In genomic region chr17:15787036-15787435, GRCm38 (mm10) we compare ENCODE assay signal across 9 mouse cellular contexts. TPM values are rescaled to one million over a fixed set of nuclear protein-coding genes. Genes with fewer than 3 reads are reported as not detected.
DNase-seq lines count a peak whose midpoint lies in the region; ATAC-seq lines count a peak whose summit lies in the region.
"Had no signal": no experiment of that assay in that cellular context is flagged by ENCODE, and none has a peak within 500 bp of the region (broad histone marks: within the 10 kb centered on the region; RNA-seq: fewer than 3 reads in every experiment).

No protein-coding gene starts in this region.

- H3K27me3 ChIP-seq in kidney, embryonic 16.5 days (ENCODE audit: insufficient read depth, low read length) = no peaks in the 10 kb centered on the region
- H3K27me3 ChIP-seq: limb, embryonic 12.5 days had no signal

- no peaks in the 10 kb centered on the region for H3K36me3 ChIP-seq in kidney, embryonic 16.5 days (ENCODE audit: insufficient read depth, low read length)
- H3K36me3 ChIP-seq: limb, embryonic 12.5 days had no signal

- no peaks in the 10 kb centered on the region for H3K9me3 ChIP-seq in kidney, embryonic 16.5 days (ENCODE audit: low read length)
- H3K9me3 ChIP-seq: limb, embryonic 12.5 days had no signal

- H3K4me1 ChIP-seq in kidney, embryonic 16.5 days (ENCODE audit: insufficient read depth, low read length) = no peaks in the 10 kb centered on the region
- H3K4me1 ChIP-seq: limb, embryonic 12.5 days had no signal

- no peak overlapping the region for H3K4me3 ChIP-seq in kidney, embryonic 16.5 days (ENCODE audit: low read length)
- H3K4me3 ChIP-seq: limb, embryonic 12.5 days had no signal

- H3K4me2 ChIP-seq in kidney, embryonic 16.5 days (replicated peaks; ENCODE audit: low read depth, low read length) = no peak overlapping the region
- H3K4me2 ChIP-seq: limb, embryonic 12.5 days had no signal

- peak; percentile 42 for DNase-seq in adrenal gland, postnatal 10 days
- no peak for DNase-seq in adrenal gland, adult 8-10 months
- DNase-seq in kidney, adult 9 months = peak; percentile 54
- peak; percentile 27 for DNase-seq in testis, postnatal 14 days (ENCODE audit: low spot score)
- DNase-seq in testis, postnatal 10 days (ENCODE audit: low spot score) = no peak
- peak; percentile 58 for DNase-seq in lung, postnatal 10 days
- no peak for DNase-seq in urinary bladder, postnatal 36 days (ENCODE audit: low spot score in 2 of 2)

- ATAC-seq in kidney, embryonic 16.5 days (ENCODE audit: low FRiP score, low TSS enrichment) = no peak

- 32% methylated on average over 3 of the region's 3 CpGs for WGBS in kidney, embryonic 16.5 days

- H3K9ac ChIP-seq in kidney, embryonic 16.5 days (replicated peaks; ENCODE audit: low read length) = no peak overlapping the region
- H3K9ac ChIP-seq: limb, embryonic 12.5 days had no signal

- no peak overlapping the region for H3K27ac ChIP-seq in kidney, embryonic 16.5 days (ENCODE audit: low read length)
- H3K27ac ChIP-seq: limb, embryonic 12.5 days had no signal

RNA-seq across cellular contexts. Expression of gene Rgmb, which starts 43.8 kb away (rescaled TPM):
- total RNA-seq in adrenal gland, postnatal 10 days (2021) = 10 to 100 TPM; 21.7 to 26.4 TPM
- total RNA-seq in adrenal gland, adult 8-10 months (2022) = 10 to 100 TPM; 17.1 to 19.4 (median 18.3) TPM
- polyA plus RNA-seq in kidney, embryonic 16.5 days (2015; fragmentation: Nextera tagmentation; extraction: Ambion mirVana) = 10.1 and 12.2 TPM in 2 replicates

Comparison
In these comparisons a context has a peak if more than half of its experiments do, and no peak if none do; other contexts are left out.
1. DNase-seq: peak in adrenal gland, postnatal 10 days (single experiment), kidney, adult 9 months (single experiment), testis, postnatal 14 days (single experiment) and lung, postnatal 10 days (single experiment); none in adrenal gland, adult 8-10 months (single experiment), testis, postnatal 10 days (single experiment) and urinary bladder, postnatal 36 days (0 of 2).